ENCODE assay signal across 1 mouse cellular context in genomic region chr17:26879235-26879634, GRCm38 (mm10).
TF ChIP-seq lines count a peak whose summit lies in the region.

No protein-coding gene starts in this region.

TF ChIP-seq in MEL, 35 proteins besides CTCF, POLR2A, EP300 and RAD21 (continued from another document):
- TF ChIP-seq SMC3 (IDR thresholded peaks at IDR 0.05; ENCODE audit: low read depth, low read length): 0 out of 2 replicates have a peak, but pooled peaks have one; percentile 21
TF ChIP-seq in MEL: peak in this region for 1.
